Mouse (Mus musculus) testis, adult 2 months (tissue): ENCODE results near the gene Dusp8.

Experiments
- CTCF ChIP-seq: fragments of 200-500 bp; IDR thresholded peaks from 2 replicates; pipeline ENCODE4 v1.5.1; 2012; ENCODE audit warnings: low read depth, mild to moderate bottlenecking, inconsistent platforms, low read length, moderate library complexity; ENCODE audit not compliant: control insufficient read depth, insufficient read depth, insufficient replicate concordance
- POLR2A ChIP-seq: fragments of 200-500 bp; IDR thresholded peaks from 2 replicates; pipeline ENCODE4 v1.6.1; 2012; ENCODE audit warnings: low read depth, mild to moderate bottlenecking, inconsistent platforms, low read length, moderate library complexity; ENCODE audit not compliant: control insufficient read depth

DNA sequence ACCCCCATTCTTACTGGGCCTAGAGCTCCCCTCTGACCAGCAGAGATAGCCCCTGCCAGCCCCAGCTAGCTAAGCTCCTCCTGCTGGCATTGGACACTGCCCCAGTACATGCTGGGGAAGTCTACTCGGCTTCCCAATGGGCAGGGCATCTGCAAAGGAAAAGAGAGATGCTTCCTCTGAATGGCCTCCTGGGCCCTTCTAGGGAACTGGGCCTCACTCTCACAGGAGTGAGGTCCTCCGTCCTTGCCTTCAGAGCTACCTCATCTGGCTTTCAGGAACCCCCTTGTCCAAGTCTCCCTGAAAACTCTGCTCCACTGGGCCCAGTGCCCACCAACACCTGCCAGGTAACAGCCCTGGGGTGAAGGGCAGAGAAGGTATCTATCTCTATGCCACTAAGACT is 14.8 kb downstream of the Dusp8 start:
- TF ChIP-seq CTCF (no peak), POLR2A (no peak)
